Mouse (Mus musculus) ES-E14 (cell line): Measurements from ENCODE around the gene Pla2g4a. TPM values are rescaled to one million over a fixed set of nuclear protein-coding genes. Genes with fewer than 3 reads are reported as not detected.

Experiments
- DNase-seq: peaks from one replicate; pipeline ENCODE4 v3.0.0-alpha.2; 2013; ENCODE audit warnings: low read depth, low spot score
- H3K27ac ChIP-seq: 2 replicates; pipeline ENCODE4 v1.5.1; 2012; ENCODE audit warnings: low read depth, mild to moderate bottlenecking, low read length, moderate library complexity, mixed read lengths; ENCODE audit not compliant: poor library complexity, insufficient read depth, severe bottlenecking
- H3K36me3 ChIP-seq: 2 replicates; pipeline ENCODE4 v1.6.1; 2012; ENCODE audit warnings: mild to moderate bottlenecking, low read length, moderate library complexity, mixed read lengths; ENCODE audit not compliant: control insufficient read depth, poor library complexity, insufficient read depth, severe bottlenecking
- H3K4me1 ChIP-seq, 2 experiments: fragments of 150-350 bp in 1 of 2; sonication (generic) in 1 of 2; 2 replicates each; pipeline ENCODE4 v1.6.1; 2012; ENCODE audit warnings: low read length in 2 of 2, mild to moderate bottlenecking in 1 of 2, mixed read lengths in 1 of 2; ENCODE audit not compliant: control insufficient read depth in 2 of 2, insufficient read depth in 2 of 2, poor library complexity in 1 of 2
- H3K4me3 ChIP-seq, 2 experiments: fragments of 150-350 bp in 1 of 2; sonication (generic) in 1 of 2; 2 replicates each; pipeline ENCODE4 v1.5.1; 2012; ENCODE audit warnings: low read length in 2 of 2, low read depth in 1 of 2, mild to moderate bottlenecking in 1 of 2, mixed read lengths in 1 of 2; ENCODE audit not compliant: insufficient read depth in 1 of 2, poor library complexity in 1 of 2, severe bottlenecking in 1 of 2
- H3K9ac ChIP-seq: 2 replicates; pipeline ENCODE4 v1.6.1; 2012; ENCODE audit warnings: low read depth, mild to moderate bottlenecking, low read length, mixed read lengths; ENCODE audit not compliant: poor library complexity, insufficient read depth, severe bottlenecking
- H3K9me3 ChIP-seq: fragments of 150-350 bp; sonication (generic); 2 replicates; pipeline ENCODE4 v1.6.1; 2012; ENCODE audit warnings: low read depth, mild to moderate bottlenecking, low read length; ENCODE audit not compliant: control insufficient read depth, insufficient read depth
- CHD2 ChIP-seq: IDR thresholded peaks from 2 replicates; pipeline ENCODE4 v1.6.1; 2014; ENCODE audit warnings: mild to moderate bottlenecking, low read depth, low read length, inconsistent platforms
- HCFC1 ChIP-seq: IDR thresholded peaks from 2 replicates; pipeline ENCODE4 v1.6.1; 2012; ENCODE audit warnings: low read length, inconsistent platforms, borderline replicate concordance; ENCODE audit not compliant: insufficient read depth
- MAFK ChIP-seq: IDR thresholded peaks from 2 replicates; pipeline ENCODE4 v1.6.1; 2014; ENCODE audit warnings: mild to moderate bottlenecking, low read depth, low read length, inconsistent platforms; ENCODE audit not compliant: insufficient read depth
- ZC3H11A ChIP-seq: IDR thresholded peaks from 2 replicates; pipeline ENCODE4 v1.6.1; 2012; ENCODE audit warnings: low read depth, mild to moderate bottlenecking, inconsistent platforms, low read length, borderline replicate concordance
- ZNF384 ChIP-seq: IDR thresholded peaks from 2 replicates; pipeline ENCODE4 v1.6.1; 2012; ENCODE audit warnings: low read depth, low read length, inconsistent platforms
- in situ Hi-C, 2 experiments: fragments of 600-800 bp; cut with MboI; formaldehyde crosslinking; loops; one replicate each; pipeline ENCODE4 v1.15.1; 2025; ENCODE audit warnings: low sequenced_read_pairs in 2 of 2, inconsistent platforms in 1 of 2; ENCODE audit not compliant: unreplicated experiment in 2 of 2
- total RNA-seq: library from RNA; depleted of rRNA; stranded (reverse); fragments of 300-350 nt; gene quantifications from 2 replicates; pipeline ENCODE4 v1.2.3, GENCODE M21; 2012

The Pla2g4a gene
- total RNA-seq, 1 experiment = 3.0 TPM

DNA sequence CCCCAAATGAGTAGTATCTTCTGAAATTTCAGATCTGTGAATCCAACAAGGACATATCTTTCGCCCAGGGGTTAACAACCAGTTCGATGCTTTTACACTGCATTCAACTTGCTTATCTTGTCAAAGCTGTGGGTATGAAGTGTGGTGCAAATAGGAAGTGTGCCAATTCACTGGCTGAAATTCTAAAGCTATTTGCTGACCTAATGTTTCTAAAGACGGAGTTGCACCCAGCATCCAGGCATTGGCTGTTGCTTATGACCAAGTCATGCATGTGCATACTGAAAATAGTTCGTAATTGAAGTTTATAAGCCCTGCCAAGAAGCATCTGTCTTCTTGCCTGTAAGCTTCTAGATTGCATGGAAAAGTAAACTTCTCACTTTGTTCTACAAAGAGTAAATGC lies 5.6 kb downstream of the Pla2g4a start:
- no peak for TF ChIP-seq ZNF384
- no peak for TF ChIP-seq ZC3H11A
- no peak for TF ChIP-seq HCFC1
- no peak for TF ChIP-seq CHD2
- H3K9ac ChIP-seq = no peak overlapping the region
- H3K4me1 ChIP-seq = no peaks in the 10 kb centered on the region
- no peak overlapping the region for H3K27ac ChIP-seq
- H3K4me3 ChIP-seq = no peak overlapping the region
- no peak for DNase-seq
- H3K36me3 ChIP-seq = no peaks in the 10 kb centered on the region
- H3K9me3 ChIP-seq = no peaks in the 10 kb centered on the region
- in situ Hi-C loops = no loop called here

DNA sequence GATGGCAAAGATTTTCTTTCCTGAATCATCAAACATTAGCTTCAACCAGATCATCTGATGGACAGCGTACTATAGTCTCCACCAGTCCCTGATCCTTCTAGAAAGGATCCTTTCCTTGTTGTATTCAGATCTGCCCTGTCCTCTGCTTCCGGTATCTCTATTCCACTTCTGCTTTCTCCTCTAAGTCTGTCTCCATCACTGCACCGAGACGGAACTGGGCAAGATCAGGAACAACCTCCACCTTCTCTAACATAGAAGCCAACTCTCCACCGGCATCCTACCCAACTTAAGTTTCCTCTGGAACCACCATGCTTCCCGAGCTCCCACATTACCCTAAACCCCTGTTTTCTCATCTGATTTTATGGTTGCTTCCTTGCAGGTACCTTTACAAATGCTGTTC lies 7.1 kb downstream of the Pla2g4a start:
- in situ Hi-C loops = no loop called here
- TF ChIP-seq CHD2 = no peak
- no peak for TF ChIP-seq HCFC1
- no peak for TF ChIP-seq ZNF384
- TF ChIP-seq ZC3H11A = no peak
- TF ChIP-seq MAFK = no peak
- Histone ChIP-seq H3K4me3 (no peak overlapping the region), H3K36me3 (no peaks in the 10 kb centered on the region), H3K9me3 (no peaks in the 10 kb centered on the region), H3K4me1 (no peaks in the 10 kb centered on the region), H3K27ac (no peak overlapping the region), H3K9ac (no peak overlapping the region)
- no peak for DNase-seq

DNA sequence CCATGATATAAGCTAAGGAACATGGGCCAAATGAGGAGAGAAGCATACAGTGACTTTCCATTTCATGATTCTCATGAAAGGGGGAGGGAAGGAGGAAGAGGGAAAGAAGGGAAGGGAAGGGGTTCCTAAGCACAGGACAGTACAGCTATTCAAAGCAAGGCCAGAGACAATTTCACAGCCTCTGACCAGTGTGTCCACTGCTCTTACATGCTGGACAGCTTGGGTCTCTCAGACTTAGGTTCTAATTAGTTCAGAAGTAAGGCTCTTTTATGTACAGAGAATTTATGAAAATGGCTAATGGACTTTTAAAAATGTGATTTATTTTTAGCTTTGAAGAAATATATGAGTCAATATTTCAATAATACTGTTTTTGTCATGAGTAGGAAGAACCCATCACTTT lies 9.0 kb downstream of the Pla2g4a start:
- no peak for DNase-seq
- Histone ChIP-seq H3K27ac (no peak overlapping the region), H3K36me3 (no peaks in the 10 kb centered on the region), H3K9ac (no peak overlapping the region), H3K4me3 (no peak overlapping the region), H3K9me3 (no peaks in the 10 kb centered on the region), H3K4me1 (no peaks in the 10 kb centered on the region)
- TF ChIP-seq ZC3H11A (no peak), CHD2 (no peak), MAFK (no peak), HCFC1 (no peak), ZNF384 (no peak)
- in situ Hi-C loops = no loop called here

DNA sequence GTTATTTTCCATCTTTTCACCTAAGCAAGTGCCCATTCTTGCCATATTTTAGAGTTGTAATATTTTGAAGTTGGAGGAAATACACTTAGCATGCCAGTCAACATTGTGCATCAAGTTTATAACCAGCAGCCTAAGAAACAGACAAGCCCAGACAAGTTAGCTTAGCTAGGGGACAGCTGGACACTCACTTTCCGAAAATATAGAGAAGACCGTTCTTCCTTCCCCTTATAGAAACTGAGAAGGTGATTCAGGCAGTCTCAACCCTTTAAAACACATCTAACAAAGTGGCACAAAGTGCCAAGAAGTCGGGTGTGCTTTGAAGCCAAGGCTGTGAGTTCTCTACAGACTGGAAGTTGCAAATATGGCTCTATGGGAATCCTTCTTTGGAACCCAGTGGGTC lies 10.4 kb downstream of the Pla2g4a start:
- DNase-seq = no peak
- Histone ChIP-seq H3K9me3 (no peaks in the 10 kb centered on the region), H3K9ac (no peak overlapping the region), H3K4me3 (no peak overlapping the region), H3K27ac (no peak overlapping the region), H3K4me1 (no peaks in the 10 kb centered on the region), H3K36me3 (no peaks in the 10 kb centered on the region)
- in situ Hi-C loops = no loop called here
- no peak for TF ChIP-seq ZNF384
- TF ChIP-seq MAFK = no peak
- no peak for TF ChIP-seq ZC3H11A
- no peak for TF ChIP-seq CHD2
- TF ChIP-seq HCFC1 = no peak

DNA sequence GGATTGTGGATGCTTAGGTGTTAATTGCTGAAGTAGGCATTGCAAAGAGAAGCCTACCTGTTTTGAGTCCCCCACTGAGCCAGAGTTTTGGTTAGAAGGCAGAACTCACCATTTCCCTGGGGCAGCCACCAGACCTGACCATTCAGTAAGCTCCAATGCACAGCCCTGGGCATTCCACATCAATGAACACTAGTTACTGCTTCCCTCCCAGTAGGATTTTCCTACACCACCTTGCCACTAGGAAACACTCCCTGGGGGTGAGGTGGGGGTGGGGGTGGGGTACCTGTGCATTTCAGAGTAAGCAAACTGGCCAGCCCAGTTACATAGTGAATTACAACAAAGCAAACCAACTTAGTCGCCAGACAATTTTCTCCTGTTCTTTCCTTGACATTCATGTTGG lies 10.8 kb downstream of the Pla2g4a start:
- H3K9me3 ChIP-seq = no peaks in the 10 kb centered on the region
- H3K36me3 ChIP-seq = no peaks in the 10 kb centered on the region
- in situ Hi-C loops = no loop called here
- H3K9ac ChIP-seq = no peak overlapping the region
- no peak overlapping the region for H3K27ac ChIP-seq
- TF ChIP-seq ZC3H11A (no peak), HCFC1 (no peak), MAFK (no peak), ZNF384 (no peak), CHD2 (no peak)
- no peak overlapping the region for H3K4me3 ChIP-seq
- no peaks in the 10 kb centered on the region for H3K4me1 ChIP-seq
- DNase-seq = no peak
